Mouse (Mus musculus): ENCODE data around the gene Morn3. TPM values are rescaled to one million over a fixed set of nuclear protein-coding genes. Genes with fewer than 3 reads are reported as not detected.

Gene Morn3
- polyA plus RNA-seq, 1 experiment: 0.23 TPM

GRCm38 (mm10) chr5:123027436-123027835, 19.4 kb downstream of the Morn3 start:
- DNase-seq: no peak
- WGBS: 35% methylated on average over 6 of the region's 6 CpGs
- Histone ChIP-seq H3K27ac (ENCODE audit: insufficient read depth, low read length) (no peak overlapping the region), H3K4me1 (ENCODE audit: control insufficient read depth, insufficient read depth, low read length) (peaks cover 4% of the 10 kb centered on the region), H3K27me3 (ENCODE audit: control insufficient read depth, insufficient read depth, low read length) (no peaks in the 10 kb centered on the region), H3K4me3 (replicated peaks; ENCODE audit: insufficient read depth, low read depth, low read length) (no peak overlapping the region)
- TF ChIP-seq POLR2A (IDR thresholded peaks at IDR 0.05; ENCODE audit: borderline replicate concordance, insufficient read depth, low read length) (no peak), CTCF (IDR thresholded peaks at IDR 0.05; ENCODE audit: borderline replicate concordance, insufficient read depth, low read depth, low read length) (no peak)

DNA sequence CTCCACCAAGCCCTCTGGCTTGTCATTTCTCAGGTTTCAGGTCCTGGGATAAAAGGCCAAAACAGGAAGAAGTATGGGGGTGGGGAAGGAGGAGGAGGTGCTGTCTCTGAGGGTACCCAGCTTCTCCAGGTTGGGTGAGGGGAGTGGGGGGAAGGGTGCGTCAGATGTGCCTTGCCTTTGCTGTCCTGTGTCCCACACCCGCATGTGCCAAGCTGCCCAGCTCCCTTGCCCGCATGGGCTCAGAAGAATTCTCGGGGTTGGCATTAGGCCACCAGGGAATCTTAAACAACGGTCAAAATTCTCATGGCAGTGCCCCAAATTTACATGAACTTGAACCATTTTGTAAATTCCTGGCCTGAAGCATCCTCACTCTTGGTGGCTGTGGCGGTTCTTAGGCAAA, 20.4 kb downstream of the Morn3 start:
- no peak overlapping the region for H3K4me3 ChIP-seq (replicated peaks; ENCODE audit: insufficient read depth, low read depth, low read length)
- H3K4me1 ChIP-seq (ENCODE audit: control insufficient read depth, insufficient read depth, low read length): peaks cover 4% of the 10 kb centered on the region
- no peak overlapping the region for H3K27ac ChIP-seq (ENCODE audit: insufficient read depth, low read length)
- H3K27me3 ChIP-seq (ENCODE audit: control insufficient read depth, insufficient read depth, low read length): no peaks in the 10 kb centered on the region
- no peak for TF ChIP-seq POLR2A (IDR thresholded peaks at IDR 0.05; ENCODE audit: borderline replicate concordance, insufficient read depth, low read length)
- 35% methylated on average over 6 of the region's 6 CpGs for WGBS
- no peak for DNase-seq

- no peak for DNase-seq
- 82% methylated on average over 9 of the region's 9 CpGs for WGBS
- no peak for TF ChIP-seq POLR2A (IDR thresholded peaks at IDR 0.05; ENCODE audit: borderline replicate concordance, insufficient read depth, low read length)
- TF ChIP-seq CTCF (IDR thresholded peaks at IDR 0.05; ENCODE audit: borderline replicate concordance, insufficient read depth, low read depth, low read length): no peak
- Histone ChIP-seq H3K27me3 (ENCODE audit: control insufficient read depth, insufficient read depth, low read length) (no peaks in the 10 kb centered on the region), H3K4me1 (ENCODE audit: control insufficient read depth, insufficient read depth, low read length) (peaks cover 4% of the 10 kb centered on the region), H3K27ac (ENCODE audit: insufficient read depth, low read length) (no peak overlapping the region), H3K4me3 (replicated peaks; ENCODE audit: insufficient read depth, low read depth, low read length) (no peak overlapping the region)
These were observed 21.7 kb downstream of the Morn3 start for GRCm38 (mm10) chr5:123024965-123025573.

DNA sequence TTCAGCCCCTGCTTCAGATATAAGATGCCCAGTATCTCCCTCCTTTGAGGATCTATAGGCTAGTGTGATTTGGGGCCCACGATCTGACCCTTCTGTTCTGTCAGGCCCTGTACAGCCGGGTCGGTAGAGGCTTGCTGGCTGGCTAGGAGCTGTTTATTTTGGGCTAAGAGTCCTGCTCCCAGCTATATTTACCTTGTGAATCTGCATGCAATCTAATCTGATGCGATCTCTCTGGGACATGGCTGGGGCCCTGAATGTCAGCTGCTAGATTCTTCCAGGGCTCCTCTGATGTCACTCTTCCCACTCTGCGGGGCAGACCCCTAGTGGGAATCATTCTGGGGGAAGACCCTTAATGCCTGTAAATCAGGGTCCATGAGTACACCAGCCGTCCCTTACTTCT, 22.5 kb downstream of the Morn3 start:
- no peaks in the 10 kb centered on the region for H3K27me3 ChIP-seq (ENCODE audit: control insufficient read depth, insufficient read depth, low read length)
- H3K4me3 ChIP-seq (replicated peaks; ENCODE audit: insufficient read depth, low read depth, low read length): no peak overlapping the region

GRCm38 (mm10) chr5:123023049-123023448, 23.8 kb downstream of the Morn3 start:
- peaks cover 4% of the 10 kb centered on the region for H3K4me1 ChIP-seq (ENCODE audit: control insufficient read depth, insufficient read depth, low read length)
- no peak overlapping the region for H3K4me3 ChIP-seq (replicated peaks; ENCODE audit: insufficient read depth, low read depth, low read length)
- H3K27me3 ChIP-seq (ENCODE audit: control insufficient read depth, insufficient read depth, low read length): no peaks in the 10 kb centered on the region
- TF ChIP-seq CTCF (IDR thresholded peaks at IDR 0.05; ENCODE audit: borderline replicate concordance, insufficient read depth, low read depth, low read length): no peak
- no peak for TF ChIP-seq POLR2A (IDR thresholded peaks at IDR 0.05; ENCODE audit: borderline replicate concordance, insufficient read depth, low read length)
- WGBS: 82% methylated on average over 6 of the region's 6 CpGs
- H3K27ac ChIP-seq (ENCODE audit: insufficient read depth, low read length): no peak overlapping the region
- no peak for DNase-seq

More for the DNA sequence above, 22.5 kb downstream of the Morn3 start:
- WGBS: 96% methylated on average over 6 of the region's 6 CpGs
- TF ChIP-seq CTCF (IDR thresholded peaks at IDR 0.05; ENCODE audit: borderline replicate concordance, insufficient read depth, low read depth, low read length): no peak
- no peak for TF ChIP-seq POLR2A (IDR thresholded peaks at IDR 0.05; ENCODE audit: borderline replicate concordance, insufficient read depth, low read length)
- DNase-seq: no peak
- no peak overlapping the region for H3K27ac ChIP-seq (ENCODE audit: insufficient read depth, low read length)
- peaks cover 4% of the 10 kb centered on the region for H3K4me1 ChIP-seq (ENCODE audit: control insufficient read depth, insufficient read depth, low read length)

DNA sequence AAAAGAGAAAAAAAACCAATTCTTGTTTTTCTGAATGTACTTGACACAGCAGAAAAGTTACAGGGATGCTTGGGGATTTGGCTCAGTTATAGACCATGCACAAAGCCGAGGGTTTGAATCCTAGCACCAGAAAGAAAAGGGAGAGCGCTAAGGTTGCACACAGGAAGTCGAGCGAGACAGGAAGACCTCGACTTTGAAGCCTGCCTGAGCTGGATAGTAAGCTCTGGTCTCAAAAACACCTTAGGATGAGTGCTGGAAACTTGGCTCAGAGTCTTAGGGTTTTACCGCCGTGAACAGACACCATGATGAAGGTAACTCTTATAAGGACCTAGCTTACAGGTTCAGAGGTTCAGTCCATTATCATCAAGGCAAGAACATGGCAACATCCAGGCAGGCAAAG, 25.4 kb downstream of the Morn3 start:
- no peaks in the 10 kb centered on the region for H3K27me3 ChIP-seq (ENCODE audit: control insufficient read depth, insufficient read depth, low read length)
- H3K27ac ChIP-seq (ENCODE audit: insufficient read depth, low read length): no peak overlapping the region
- DNase-seq: no peak
- peaks cover 4% of the 10 kb centered on the region for H3K4me1 ChIP-seq (ENCODE audit: control insufficient read depth, insufficient read depth, low read length)
- no peak for TF ChIP-seq CTCF (IDR thresholded peaks at IDR 0.05; ENCODE audit: borderline replicate concordance, insufficient read depth, low read depth, low read length)
- TF ChIP-seq POLR2A (IDR thresholded peaks at IDR 0.05; ENCODE audit: borderline replicate concordance, insufficient read depth, low read length): no peak
- no peak overlapping the region for H3K4me3 ChIP-seq (replicated peaks; ENCODE audit: insufficient read depth, low read depth, low read length)
- WGBS: 89% methylated on average over 7 of the region's 7 CpGs

GRCm38 (mm10) chr5:123020426-123020825, 26.4 kb downstream of the Morn3 start:
- 91% methylated on average over 5 of the region's 5 CpGs for WGBS
- H3K4me3 ChIP-seq (replicated peaks; ENCODE audit: insufficient read depth, low read depth, low read length): no peak overlapping the region
- H3K4me1 ChIP-seq (ENCODE audit: control insufficient read depth, insufficient read depth, low read length): peaks cover 6% of the 10 kb centered on the region; the same call in 1 of the 2 replicates
- H3K27me3 ChIP-seq (ENCODE audit: control insufficient read depth, insufficient read depth, low read length): no peaks in the 10 kb centered on the region
- DNase-seq: no peak
- TF ChIP-seq POLR2A (IDR thresholded peaks at IDR 0.05; ENCODE audit: borderline replicate concordance, insufficient read depth, low read length) (no peak), CTCF (IDR thresholded peaks at IDR 0.05; ENCODE audit: borderline replicate concordance, insufficient read depth, low read depth, low read length) (no peak)
- H3K27ac ChIP-seq (ENCODE audit: insufficient read depth, low read length): no peak overlapping the region

DNA sequence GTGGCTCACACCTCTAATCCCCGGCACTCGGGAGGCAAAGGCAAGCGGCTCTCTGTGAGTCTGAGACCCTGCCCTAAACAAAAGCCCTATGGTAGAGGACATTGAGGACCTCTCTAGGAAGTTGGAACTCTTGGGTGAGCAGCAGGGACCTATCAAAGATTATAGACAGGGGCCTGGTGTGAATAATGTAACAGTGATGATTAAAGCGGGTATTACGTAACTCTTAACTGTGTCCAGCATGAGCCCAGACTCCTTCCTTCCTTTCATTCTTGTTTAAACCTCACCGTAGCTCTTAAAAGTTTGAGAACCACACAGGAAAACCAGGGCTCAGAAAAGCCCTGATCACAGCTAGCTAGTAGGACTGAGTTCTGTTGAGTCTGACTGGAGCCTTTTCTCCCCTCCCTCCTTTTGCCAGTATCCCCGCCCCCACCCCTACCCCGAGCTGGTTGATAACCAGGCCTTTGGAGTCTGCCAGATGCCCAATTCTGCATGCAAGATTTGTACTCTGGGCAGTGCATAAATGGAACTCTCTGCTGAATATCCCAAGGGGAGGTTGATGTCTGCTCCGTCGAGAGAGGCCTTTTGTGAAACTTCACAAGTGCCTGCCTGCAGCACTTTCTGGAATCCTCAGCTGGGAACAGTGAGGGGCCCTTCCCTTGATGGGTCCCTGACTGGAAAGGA, 27.3 kb downstream of the Morn3 start:
- Histone ChIP-seq H3K27me3 (ENCODE audit: control insufficient read depth, insufficient read depth, low read length) (no peaks in the 10 kb centered on the region), H3K4me1 (ENCODE audit: control insufficient read depth, insufficient read depth, low read length) (peaks cover 6% of the 10 kb centered on the region; the same call in 1 of the 2 replicates), H3K4me3 (replicated peaks; ENCODE audit: insufficient read depth, low read depth, low read length) (no peak overlapping the region), H3K27ac (ENCODE audit: insufficient read depth, low read length) (no peak overlapping the region)
- WGBS: 50% methylated on average over 10 of the region's 10 CpGs
- DNase-seq: no peak
- TF ChIP-seq CTCF (IDR thresholded peaks at IDR 0.05; ENCODE audit: borderline replicate concordance, insufficient read depth, low read depth, low read length) (no peak), POLR2A (IDR thresholded peaks at IDR 0.05; ENCODE audit: borderline replicate concordance, insufficient read depth, low read length) (no peak)

Measured in cerebellum, adult 2 months (tissue).